In genomic region chr4:140981605-140982004, GRCm38 (mm10) we compare ENCODE assay signal across 13 mouse cellular contexts. TPM values are rescaled to one million over a fixed set of nuclear protein-coding genes. Genes with fewer than 3 reads are reported as not detected.
DNase-seq lines count a peak whose midpoint lies in the region; ATAC-seq and TF ChIP-seq lines count a peak whose summit lies in the region.
"Had no signal": no experiment of that assay in that cellular context is flagged by ENCODE, and none has a peak within 500 bp of the region (broad histone marks: within the 10 kb centered on the region; RNA-seq: fewer than 3 reads in every experiment).

No protein-coding gene starts in this region.

- no peak for TF ChIP-seq EP300 in liver, embryonic 14.5 days (IDR thresholded peaks at IDR 0.05; ENCODE audit: low read depth)

- ATAC-seq in CD4-positive, CD25-positive, alpha-beta regulatory T cell, adult 4 months = no peak
- no peak for ATAC-seq in liver, embryonic 14.5 days (ENCODE audit: insufficient read depth)
- ATAC-seq: midbrain, embryonic 13.5 days had no signal

- H3K9ac ChIP-seq in liver, embryonic 14.5 days (replicated peaks) = no peak overlapping the region
- H3K9ac ChIP-seq: midbrain, embryonic 13.5 days; stomach, embryonic 15.5 days had no signal

- TF ChIP-seq CTCF in left cerebral cortex, adult 2 months (IDR thresholded peaks at IDR 0.05) = peak; percentile 51
- peak; percentile 73 for TF ChIP-seq CTCF in liver, embryonic 14.5 days (IDR thresholded peaks at IDR 0.05; ENCODE audit: low read depth)

- 83% methylated on average over 2 of the region's 2 CpGs for WGBS in liver, embryonic 14.5 days (ENCODE audit: insufficient replicate concordance)

- no peaks in the 10 kb centered on the region for H3K9me3 ChIP-seq in liver, embryonic 14.5 days (ENCODE audit: control insufficient read depth, low read length)
- H3K9me3 ChIP-seq: midbrain, embryonic 13.5 days; stomach, embryonic 15.5 days had no signal

- intact Hi-C loops in left cerebral cortex, adult 2 months (cut with DNase I) = no loop called here
- intact Hi-C loops in left cerebral cortex, postnatal 10 days (cut with DNase I) = no loop called here

- peaks cover 6% of the 10 kb centered on the region for H3K36me3 ChIP-seq in liver, embryonic 14.5 days (replicated peaks; ENCODE audit: control insufficient read depth, insufficient read depth, low read depth)

- peaks cover 0 to 14% of the 10 kb centered on the region in 2 experiments; a peak in 2 of 4 replicates for H3K4me1 ChIP-seq in liver, embryonic 14.5 days (replicated peaks; ENCODE audit: control insufficient read depth in 2 of 2, insufficient read depth in 2 of 2, low read length in 1 of 2)

- H3K4me3 ChIP-seq in left cerebral cortex, adult 2 months = no peak overlapping the region
- H3K4me3 ChIP-seq in liver, embryonic 14.5 days (ENCODE audit: insufficient read depth in 1 of 2, low read depth in 2 of 2, low read length in 2 of 2) = no peak overlapping the region
- H3K4me3 ChIP-seq: midbrain, embryonic 13.5 days; stomach, embryonic 15.5 days had no signal

- no peak overlapping the region for H3K27ac ChIP-seq in left cerebral cortex, adult 2 months
- no peak overlapping the region for H3K27ac ChIP-seq in liver, embryonic 14.5 days
- H3K27ac ChIP-seq: midbrain, embryonic 13.5 days; stomach, embryonic 15.5 days had no signal

- DNase-seq in CD4-positive, CD25-positive, alpha-beta regulatory T cell, adult 2 months (ENCODE audit: low read depth, low spot score) = peak; percentile 42
- no peak for DNase-seq in left cerebral cortex, adult 2 months (ENCODE audit: extremely low spot score in 1 of 2, low spot score in 2 of 2)
- no peak for DNase-seq in left cerebral cortex, postnatal 10 days (ENCODE audit: extremely low spot score in 1 of 2, low spot score in 2 of 2)
- DNase-seq in ES-CJ7 (ENCODE audit: low read depth, low spot score) = peak; percentile 76
- no peak for DNase-seq in liver, embryonic 14.5 days (ENCODE audit: low read depth in 3 of 3, low spot score in 3 of 3)
- no peak for DNase-seq in layer of hippocampus, adult 8-10 months (ENCODE audit: low spot score in 2 of 2)
- DNase-seq in layer of hippocampus, adult 18-20 months (ENCODE audit: low spot score in 2 of 2) = no peak
- DNase-seq: cerebellum, adult 9-10 months; kidney, postnatal 14 days; right cerebral cortex, postnatal 25 days had no signal

- H3K27me3 ChIP-seq in liver, embryonic 14.5 days (ENCODE audit: control insufficient read depth, insufficient read depth, low read length) = no peaks in the 10 kb centered on the region
- H3K27me3 ChIP-seq: midbrain, embryonic 13.5 days; stomach, embryonic 15.5 days had no signal

- no peak overlapping the region for H3K4me2 ChIP-seq in liver, embryonic 14.5 days (ENCODE audit: low read depth)
- H3K4me2 ChIP-seq: midbrain, embryonic 13.5 days; stomach, embryonic 15.5 days had no signal

RNA-seq across cellular contexts. Expression of gene Atp13a2, which starts 5.1 kb away (rescaled TPM):
- polyA plus RNA-seq in CD4-positive, CD25-positive, alpha-beta regulatory T cell, adult 4 months (2017; shearing (Covaris generic)) = 1 to 10 TPM; 4.0 to 5.9 TPM
- 100 to 1,000 TPM; 150 to 155 TPM for total RNA-seq in left cerebral cortex, adult 2 months (2021)
- total RNA-seq in left cerebral cortex, postnatal 10 days (2021) = 100 to 1,000 TPM; 241 to 250 TPM
- 17.9 and 21.6 TPM in 2 replicates for polyA plus RNA-seq in liver, embryonic 14.5 days (2012; rRNA removed)
- polyA plus RNA-seq in liver, embryonic 14.5 days (2014; fragmentation: Nextera tagmentation; extraction: Ambion mirVana) = 11.4 and 14.1 TPM in 2 replicates
- 100 to 1,000 TPM; 144 to 156 (median 150) TPM for total RNA-seq in layer of hippocampus, adult 8-10 months (2022)
- 100 to 1,000 TPM; 151 to 157 TPM for total RNA-seq in layer of hippocampus, adult 18-20 months (2021)

RNA-seq across cellular contexts. Expression of gene Sdhb, which starts 20.6 kb away (rescaled TPM):
- polyA plus RNA-seq in CD4-positive, CD25-positive, alpha-beta regulatory T cell, adult 4 months (2017; shearing (Covaris generic)) = 100 to 1,000 TPM; 250 to 293 TPM
- 100 to 1,000 TPM; 170 to 178 TPM for total RNA-seq in left cerebral cortex, adult 2 months (2021)
- total RNA-seq in left cerebral cortex, postnatal 10 days (2021) = 100 to 1,000 TPM; 197 to 203 TPM
- 68.1 and 86.1 TPM in 2 replicates for polyA plus RNA-seq in liver, embryonic 14.5 days (2012; rRNA removed)
- polyA plus RNA-seq in liver, embryonic 14.5 days (2014; fragmentation: Nextera tagmentation; extraction: Ambion mirVana) = 201 and 211 TPM in 2 replicates
- 100 to 1,000 TPM; 169 to 190 (median 176) TPM for total RNA-seq in layer of hippocampus, adult 8-10 months (2022)
- total RNA-seq in layer of hippocampus, adult 18-20 months (2021) = 100 to 1,000 TPM; 183 to 190 TPM

RNA-seq across cellular contexts. Expression of gene Mfap2, which starts 28.6 kb away (rescaled TPM):
- not detected for polyA plus RNA-seq in CD4-positive, CD25-positive, alpha-beta regulatory T cell, adult 4 months (2017; shearing (Covaris generic))
- 1 to 10 TPM; 4.8 to 4.9 TPM for total RNA-seq in left cerebral cortex, adult 2 months (2021)
- total RNA-seq in left cerebral cortex, postnatal 10 days (2021) = 10 to 100 TPM in 1 of 2 experiments, 1 to 10 TPM in 1; 9.3 to 14.8 TPM
- polyA plus RNA-seq in liver, embryonic 14.5 days (2012; rRNA removed) = 7.1 and 10.5 TPM in 2 replicates
- 11.0 and 11.6 TPM in 2 replicates for polyA plus RNA-seq in liver, embryonic 14.5 days (2014; fragmentation: Nextera tagmentation; extraction: Ambion mirVana)
- total RNA-seq in layer of hippocampus, adult 8-10 months (2022) = 1 to 10 TPM; 4.2 to 6.6 (median 5.5) TPM
- total RNA-seq in layer of hippocampus, adult 18-20 months (2021) = 1 to 10 TPM; 3.4 to 4.5 TPM

Comparison
In these comparisons a context has a peak if more than half of its experiments do, and no peak if none do; other contexts are left out.
1. DNase-seq: peak in CD4-positive, CD25-positive, alpha-beta regulatory T cell, adult 2 months (single experiment) and ES-CJ7 (single experiment); none in left cerebral cortex, adult 2 months (0 of 2), left cerebral cortex, postnatal 10 days (0 of 2), liver, embryonic 14.5 days (0 of 3), layer of hippocampus, adult 8-10 months (0 of 2) and layer of hippocampus, adult 18-20 months (0 of 2).